Mouse (Mus musculus) midbrain, embryonic 15.5 days (tissue): Measurements from ENCODE around the gene Shc3. TPM values are rescaled to one million over a fixed set of nuclear protein-coding genes. Genes with fewer than 3 reads are reported as not detected.

Experiments used
- ATAC-seq: fragments of 200-750 bp; cut with Nextera tagmentation; replicated peaks from 2 replicates; pipeline ENCODE4 v1.8.0; 2017; ENCODE audit warnings: moderate TSS enrichment
- H3K27ac ChIP-seq: fragments of 300-500 bp; sonication (generic); 2 replicates; pipeline ENCODE4 v1.5.1; 2015; ENCODE audit warnings: mild to moderate bottlenecking, inconsistent platforms
- H3K27me3 ChIP-seq: fragments of 300-500 bp; sonication (generic); replicated peaks from 2 replicates; pipeline ENCODE4 v1.6.1; 2015; ENCODE audit warnings: inconsistent platforms
- H3K36me3 ChIP-seq: fragments of 300-500 bp; sonication (generic); replicated peaks from 2 replicates; pipeline ENCODE4 v1.6.1; 2015; ENCODE audit warnings: inconsistent platforms
- H3K4me1 ChIP-seq: fragments of 300-500 bp; sonication (generic); 2 replicates; pipeline ENCODE4 v1.6.1; 2015; ENCODE audit warnings: inconsistent platforms
- H3K4me2 ChIP-seq: fragments of 300-500 bp; sonication (generic); 2 replicates; pipeline ENCODE4 v1.6.1; 2015; ENCODE audit warnings: inconsistent platforms, mild to moderate bottlenecking, moderate library complexity
- H3K4me3 ChIP-seq: fragments of 300-500 bp; sonication (generic); 2 replicates; pipeline ENCODE4 v1.5.1; 2015; ENCODE audit warnings: mild to moderate bottlenecking, inconsistent platforms
- H3K9ac ChIP-seq: fragments of 300-500 bp; sonication (generic); 2 replicates; pipeline ENCODE4 v1.6.1; 2015; ENCODE audit warnings: mild to moderate bottlenecking, inconsistent platforms
- H3K9me3 ChIP-seq: fragments of 300-500 bp; sonication (generic); 2 replicates; pipeline ENCODE4 v1.6.1; 2016; ENCODE audit warnings: inconsistent platforms
- WGBS: fragments of 180-500 bp; shearing (Covaris S2); methylation state at CpG from one replicate; pipeline ENCODE4 v1.1.7; 2015; ENCODE audit warnings: mixed read lengths; 5-methylcytosine and 5-hydroxymethylcytosine counted together
- polyA plus RNA-seq: library from polyadenylated mRNA; unstranded; fragments of >200 nt; fragmentation: Nextera tagmentation; extraction: Ambion mirVana; gene quantifications from 2 replicates; pipeline ENCODE4 v1.2.1, GENCODE M21; 2015

Gene Shc3
- polyA plus RNA-seq, 1 experiment from 2014 or later = 8.1 TPM

DNA sequence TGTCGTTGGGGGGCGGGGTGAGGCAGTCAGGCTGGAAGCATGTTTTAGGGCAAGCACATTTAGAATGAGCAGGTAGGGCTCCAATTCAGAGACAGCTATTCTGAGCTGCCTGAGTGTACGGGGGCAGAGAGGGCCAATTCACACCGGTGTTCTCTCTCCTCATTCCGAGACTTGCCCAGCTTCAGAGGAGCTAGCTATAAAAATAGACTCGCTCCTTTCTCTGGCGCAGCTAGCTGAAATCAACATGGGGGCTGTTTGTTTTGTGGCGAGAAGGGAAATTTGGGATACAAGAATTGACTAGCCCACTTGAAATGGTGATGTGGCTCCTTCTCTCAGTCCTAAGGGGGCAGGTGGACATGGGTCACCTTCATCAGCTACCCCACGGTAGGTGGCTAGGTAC is 60.4 kb downstream of the Shc3 start:
- H3K9me3 ChIP-seq = no peaks in the 10 kb centered on the region
- no peak for ATAC-seq
- H3K27ac ChIP-seq = no peak overlapping the region
- H3K36me3 ChIP-seq = no peaks in the 10 kb centered on the region
- H3K27me3 ChIP-seq = no peaks in the 10 kb centered on the region
- 88% methylated on average over 9 of the region's 9 CpGs for WGBS
- H3K9ac ChIP-seq = no peak overlapping the region
- no peak overlapping the region for H3K4me3 ChIP-seq
- no peaks in the 10 kb centered on the region for H3K4me1 ChIP-seq
- no peak overlapping the region for H3K4me2 ChIP-seq

DNA sequence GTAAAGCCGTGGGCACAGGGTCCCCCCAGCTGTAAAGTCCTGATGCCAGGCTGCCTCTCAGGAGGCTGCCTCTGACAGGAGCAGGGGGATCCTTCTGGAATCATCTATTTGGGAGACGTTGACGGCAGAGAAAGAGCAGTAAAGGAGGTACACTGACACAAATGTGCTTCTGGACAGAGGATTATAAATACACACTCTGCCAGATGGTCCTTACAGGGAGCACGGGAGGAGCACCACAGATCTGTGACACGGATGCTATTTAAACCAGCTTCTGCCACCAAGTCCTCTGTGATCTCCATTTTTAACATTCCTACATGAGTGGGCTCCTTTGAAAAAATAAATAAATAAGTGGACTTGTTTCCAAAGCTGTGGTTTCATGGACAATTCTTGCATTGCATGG is 63.5 kb downstream of the Shc3 start:
- no peaks in the 10 kb centered on the region for H3K4me1 ChIP-seq
- 87% methylated on average over 5 of the region's 5 CpGs for WGBS
- no peak overlapping the region for H3K4me3 ChIP-seq
- no peaks in the 10 kb centered on the region for H3K27me3 ChIP-seq
- no peak overlapping the region for H3K27ac ChIP-seq
- H3K9me3 ChIP-seq = no peaks in the 10 kb centered on the region
- no peak overlapping the region for H3K9ac ChIP-seq
- no peaks in the 10 kb centered on the region for H3K36me3 ChIP-seq
- no peak overlapping the region for H3K4me2 ChIP-seq
- ATAC-seq = no peak

DNA sequence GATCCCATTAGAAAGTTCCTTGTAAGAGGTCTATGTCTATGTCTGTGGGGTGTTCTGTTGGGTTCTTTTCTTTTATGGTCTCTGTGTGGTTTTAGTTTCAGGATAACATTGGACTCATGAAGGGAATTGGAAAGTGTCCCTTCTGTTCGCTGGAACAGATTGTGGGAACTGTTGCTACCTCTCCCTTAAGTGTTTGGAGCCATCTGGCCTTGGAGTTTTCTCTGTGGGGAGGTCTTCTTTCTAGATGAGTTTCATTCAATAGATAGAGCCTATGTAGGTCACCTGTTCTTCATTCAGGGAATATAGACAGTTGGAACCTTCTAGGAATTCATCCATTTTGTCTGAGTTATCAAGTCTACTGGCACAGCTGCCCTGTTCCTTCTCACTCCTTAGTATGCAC is 69.5 kb downstream of the Shc3 start:
- no peak overlapping the region for H3K4me2 ChIP-seq
- no peaks in the 10 kb centered on the region for H3K27me3 ChIP-seq
- H3K27ac ChIP-seq = no peak overlapping the region
- 91% methylated on average over 1 of the region's 1 CpGs for WGBS
- ATAC-seq = no peak
- no peaks in the 10 kb centered on the region for H3K4me1 ChIP-seq
- no peak overlapping the region for H3K4me3 ChIP-seq
- no peaks in the 10 kb centered on the region for H3K36me3 ChIP-seq
- no peak overlapping the region for H3K9ac ChIP-seq
- H3K9me3 ChIP-seq = no peaks in the 10 kb centered on the region

DNA sequence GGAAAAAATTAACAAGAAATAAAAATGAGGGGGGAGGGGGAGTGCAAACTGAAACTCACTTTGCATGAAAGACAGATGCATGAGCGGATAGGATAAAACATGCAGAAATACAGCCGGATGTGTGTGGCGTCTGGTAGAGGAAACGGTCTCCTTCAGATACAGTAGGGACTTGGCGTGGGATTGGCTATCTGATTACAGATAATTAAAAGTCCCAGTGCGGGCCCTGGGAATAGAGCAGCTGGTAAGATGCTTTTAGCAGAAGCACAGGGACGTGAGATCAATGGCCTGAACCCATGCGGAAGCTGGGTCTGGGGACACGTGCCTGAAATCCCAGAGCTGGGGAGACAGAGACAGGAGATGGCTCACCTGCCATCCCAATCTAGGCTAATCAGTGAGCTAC is 75.5 kb downstream of the Shc3 start:
- Histone ChIP-seq H3K9me3 (no peaks in the 10 kb centered on the region), H3K36me3 (no peaks in the 10 kb centered on the region), H3K4me1 (no peaks in the 10 kb centered on the region), H3K4me2 (no peak overlapping the region), H3K4me3 (no peak overlapping the region), H3K9ac (no peak overlapping the region), H3K27ac (no peak overlapping the region), H3K27me3 (no peaks in the 10 kb centered on the region)
- no peak for ATAC-seq
- WGBS = 86% methylated on average over 9 of the region's 9 CpGs

DNA sequence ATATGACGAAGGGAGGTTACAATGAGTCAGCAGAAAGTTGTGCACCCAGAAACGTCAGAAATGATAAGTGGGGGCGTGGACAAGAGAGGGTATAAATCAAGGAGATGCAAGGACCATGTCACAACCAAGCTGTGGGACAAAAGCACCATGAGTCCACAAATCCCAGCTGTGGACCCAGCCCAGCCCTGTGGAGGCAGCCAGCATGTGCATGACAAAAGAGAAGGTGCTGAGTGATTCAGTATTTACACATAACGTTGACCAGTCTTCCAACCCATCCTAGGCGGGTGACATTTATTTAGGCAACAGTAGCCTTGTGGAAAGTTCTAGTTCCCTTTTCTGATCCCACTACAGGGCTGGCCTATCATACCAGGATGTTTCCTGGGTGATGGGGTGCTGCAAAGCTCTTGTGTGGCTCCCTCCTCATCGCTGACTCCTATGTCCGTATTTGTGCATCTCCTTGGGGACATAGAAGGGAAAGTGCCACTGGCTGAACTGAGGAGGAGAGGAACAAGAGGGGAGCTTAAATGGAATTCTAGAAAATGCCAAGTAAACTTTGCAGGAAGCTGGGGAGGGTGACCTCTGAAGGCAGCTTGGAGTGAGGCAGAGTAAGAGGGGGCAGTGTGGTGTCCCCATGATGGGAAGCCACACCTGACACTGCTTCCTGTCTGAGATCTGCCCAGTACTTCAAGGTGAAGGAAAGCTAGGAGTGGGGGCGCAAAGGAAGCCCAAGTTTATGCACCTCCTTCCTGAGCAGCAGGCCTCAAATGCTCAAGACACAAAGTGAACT is 77.4 kb downstream of the Shc3 start:
- 75% methylated on average over 8 of the region's 8 CpGs for WGBS
- Histone ChIP-seq H3K27me3 (no peaks in the 10 kb centered on the region), H3K4me3 (no peak overlapping the region), H3K27ac (no peak overlapping the region), H3K9me3 (no peaks in the 10 kb centered on the region), H3K4me1 (no peaks in the 10 kb centered on the region), H3K4me2 (no peak overlapping the region), H3K36me3 (no peaks in the 10 kb centered on the region), H3K9ac (no peak overlapping the region)
- no peak for ATAC-seq

DNA sequence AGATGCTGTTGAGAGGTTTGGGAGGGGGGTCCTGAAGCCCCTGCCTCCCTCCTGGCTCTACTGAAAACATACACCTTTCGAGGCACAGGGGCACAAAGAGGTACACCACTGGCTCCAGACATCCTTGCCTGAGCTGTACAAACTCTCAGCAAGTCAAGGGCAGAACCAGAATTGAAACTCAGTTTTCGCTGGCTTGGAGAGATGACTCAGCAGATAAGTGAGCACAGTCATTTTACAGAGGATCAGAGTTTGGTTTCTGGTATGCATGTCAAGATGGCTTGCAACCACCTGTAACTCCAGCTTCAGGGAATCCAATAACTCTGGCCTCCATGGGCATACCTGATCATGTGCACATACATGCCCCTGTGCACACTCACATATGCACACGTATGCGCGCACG is 79.0 kb downstream of the Shc3 start:
- H3K27ac ChIP-seq = no peak overlapping the region
- H3K4me1 ChIP-seq = no peaks in the 10 kb centered on the region
- no peak overlapping the region for H3K4me3 ChIP-seq
- H3K36me3 ChIP-seq = no peaks in the 10 kb centered on the region
- H3K9me3 ChIP-seq = no peaks in the 10 kb centered on the region
- H3K9ac ChIP-seq = no peak overlapping the region
- no peak overlapping the region for H3K4me2 ChIP-seq
- 94% methylated on average over 6 of the region's 6 CpGs for WGBS
- ATAC-seq = no peak
- no peaks in the 10 kb centered on the region for H3K27me3 ChIP-seq

- Histone ChIP-seq H3K4me1 (no peaks in the 10 kb centered on the region), H3K9me3 (no peaks in the 10 kb centered on the region), H3K36me3 (no peaks in the 10 kb centered on the region), H3K27ac (no peak overlapping the region), H3K4me3 (no peak overlapping the region), H3K27me3 (no peaks in the 10 kb centered on the region), H3K4me2 (no peak overlapping the region), H3K9ac (no peak overlapping the region)
- 82% methylated on average over 3 of the region's 3 CpGs for WGBS
- ATAC-seq = no peak
These were observed 80.3 kb downstream of the Shc3 start for GRCm38 (mm10) chr13:51488945-51489344.

DNA sequence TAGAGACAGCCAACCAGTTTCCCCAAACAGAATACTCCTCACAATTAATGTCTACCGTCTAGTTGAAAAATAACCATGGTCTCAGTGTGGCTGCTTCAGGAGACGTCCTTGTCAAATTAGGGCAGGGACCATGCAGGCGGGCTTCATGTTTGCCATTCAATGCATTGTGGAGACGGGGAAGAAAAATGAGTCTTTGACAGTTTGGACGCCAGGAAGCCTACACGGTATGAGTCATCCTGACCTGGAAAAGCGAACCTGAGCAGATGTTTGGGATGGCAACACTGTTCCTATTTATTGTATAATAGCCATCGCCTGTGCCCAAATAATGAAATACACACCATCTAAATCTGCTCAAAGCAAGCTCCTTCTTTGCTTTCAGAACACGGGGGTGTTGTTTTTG is 83.9 kb downstream of the Shc3 start:
- Histone ChIP-seq H3K4me1 (no peaks in the 10 kb centered on the region), H3K27me3 (no peaks in the 10 kb centered on the region), H3K4me3 (no peak overlapping the region), H3K9me3 (no peaks in the 10 kb centered on the region), H3K27ac (no peak overlapping the region), H3K36me3 (no peaks in the 10 kb centered on the region), H3K9ac (no peak overlapping the region), H3K4me2 (no peak overlapping the region)
- no peak for ATAC-seq
- 89% methylated on average over 9 of the region's 9 CpGs for WGBS

- Histone ChIP-seq H3K9ac (no peak overlapping the region), H3K36me3 (no peaks in the 10 kb centered on the region), H3K27me3 (no peaks in the 10 kb centered on the region), H3K4me1 (no peaks in the 10 kb centered on the region), H3K9me3 (no peaks in the 10 kb centered on the region), H3K4me3 (no peak overlapping the region), H3K4me2 (no peak overlapping the region), H3K27ac (no peak overlapping the region)
- ATAC-seq = no peak
- 87% methylated on average over 11 of the region's 11 CpGs for WGBS
These were observed 86.4 kb downstream of the Shc3 start for GRCm38 (mm10) chr13:51482786-51483185.

GRCm38 (mm10) chr13:51480341-51481011 is 88.7 kb downstream of the Shc3 start:
- H3K9ac ChIP-seq = no peak overlapping the region
- 80% methylated on average over 11 of the region's 11 CpGs for WGBS
- H3K27me3 ChIP-seq = no peaks in the 10 kb centered on the region
- no peak for ATAC-seq
- no peaks in the 10 kb centered on the region for H3K4me1 ChIP-seq
- no peaks in the 10 kb centered on the region for H3K9me3 ChIP-seq
- H3K4me3 ChIP-seq = no peak overlapping the region
- H3K36me3 ChIP-seq = no peaks in the 10 kb centered on the region
- no peak overlapping the region for H3K4me2 ChIP-seq
- H3K27ac ChIP-seq = no peak overlapping the region

DNA sequence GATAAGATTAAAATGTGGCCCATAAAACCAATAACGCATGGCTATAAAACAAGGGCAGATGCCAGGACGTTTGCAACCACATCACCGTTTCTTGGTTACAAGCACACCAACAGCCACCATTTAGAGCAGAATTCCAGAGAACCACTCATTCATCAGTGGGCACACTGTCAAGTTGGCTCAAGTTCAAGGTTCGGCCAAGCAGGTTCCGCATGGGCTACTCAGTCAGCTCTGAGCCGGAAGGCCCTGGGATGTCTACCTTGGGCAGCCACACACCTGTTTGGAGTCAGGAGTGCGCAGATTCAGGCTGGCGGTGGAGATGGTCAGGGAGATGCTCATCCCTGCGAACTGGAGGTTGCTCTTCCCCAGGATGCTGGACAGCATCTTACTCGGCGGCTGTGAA is 89.4 kb downstream of the Shc3 start:
- WGBS = 83% methylated on average over 11 of the region's 11 CpGs
- no peak overlapping the region for H3K27ac ChIP-seq
- no peak overlapping the region for H3K4me3 ChIP-seq
- H3K4me2 ChIP-seq = no peak overlapping the region
- no peaks in the 10 kb centered on the region for H3K9me3 ChIP-seq
- ATAC-seq = no peak
- no peaks in the 10 kb centered on the region for H3K27me3 ChIP-seq
- H3K36me3 ChIP-seq = no peaks in the 10 kb centered on the region
- no peaks in the 10 kb centered on the region for H3K4me1 ChIP-seq
- no peak overlapping the region for H3K9ac ChIP-seq

DNA sequence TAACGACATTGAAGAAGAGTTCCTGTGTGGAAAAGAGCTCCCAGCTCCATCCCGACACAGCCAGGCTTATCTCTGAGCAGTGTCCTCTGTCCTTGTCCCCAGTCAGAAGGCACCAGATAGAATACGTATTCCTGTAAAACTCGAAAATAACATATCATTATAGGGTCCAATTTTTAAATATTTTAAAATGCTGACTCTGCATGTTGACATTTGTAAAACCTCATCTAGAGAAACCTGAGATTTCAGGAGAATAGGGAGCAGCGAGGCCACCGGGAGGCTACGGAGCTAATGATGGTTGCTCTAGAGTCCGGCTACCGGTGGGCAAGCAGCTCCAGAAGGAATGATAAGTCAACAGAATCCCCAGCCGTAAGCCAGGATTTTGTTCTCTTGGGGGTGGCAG is 92.2 kb downstream of the Shc3 start:
- WGBS = 86% methylated on average over 10 of the region's 10 CpGs
- Histone ChIP-seq H3K4me3 (no peak overlapping the region), H3K27me3 (no peaks in the 10 kb centered on the region), H3K4me2 (no peak overlapping the region), H3K9me3 (no peaks in the 10 kb centered on the region), H3K36me3 (no peaks in the 10 kb centered on the region), H3K27ac (no peak overlapping the region), H3K4me1 (no peaks in the 10 kb centered on the region), H3K9ac (no peak overlapping the region)
- no peak for ATAC-seq

GRCm38 (mm10) chr13:51468697-51469250 is 100.4 kb downstream of the Shc3 start:
- Histone ChIP-seq H3K9ac (no peak overlapping the region), H3K36me3 (no peaks in the 10 kb centered on the region), H3K27me3 (no peaks in the 10 kb centered on the region), H3K4me3 (no peak overlapping the region), H3K4me1 (no peaks in the 10 kb centered on the region), H3K4me2 (no peak overlapping the region), H3K9me3 (no peaks in the 10 kb centered on the region), H3K27ac (no peak overlapping the region)
- WGBS = 82% methylated on average over 17 of the region's 17 CpGs
- ATAC-seq = no peak
